ENCODE assay signal across 21 mouse cellular contexts in genomic region chr3:144021969-144022368, GRCm38 (mm10).
A peak's percentile ranks its signal among the peaks of the same experiment; 100 is the strongest.
DNase-seq lines count a peak whose midpoint lies in the region; ATAC-seq and TF ChIP-seq lines count a peak whose summit lies in the region.
"Had no signal": no experiment of that assay in that cellular context is flagged by ENCODE, and none has a peak within 500 bp of the region (broad histone marks: within the 10 kb centered on the region; RNA-seq: fewer than 3 reads in every experiment).

No protein-coding gene starts in this region.

- no peak for TF ChIP-seq POLR2A in CH12.LX (IDR thresholded peaks at IDR 0.05; ENCODE audit: low read depth, low read length)

- H3K36me3 ChIP-seq in midbrain, embryonic 11.5 days (ENCODE audit: control insufficient read depth, insufficient read depth, low read length) = no peaks in the 10 kb centered on the region
- H3K36me3 ChIP-seq in midbrain, embryonic 15.5 days (replicated peaks) = no peaks in the 10 kb centered on the region
- no peaks in the 10 kb centered on the region for H3K36me3 ChIP-seq in CH12.LX (replicated peaks in 1 of 2; ENCODE audit: control insufficient read depth in 1 of 2, insufficient read depth in 1 of 2, low read length in 1 of 2)
- H3K36me3 ChIP-seq: G1E had no signal

- TF ChIP-seq EP300 in CH12.LX (IDR thresholded peaks at IDR 0.05; ENCODE audit: low read length) = no peak

- no peak overlapping the region for H3K4me3 ChIP-seq in left cerebral cortex, adult 2 months
- H3K4me3 ChIP-seq in midbrain, embryonic 11.5 days (ENCODE audit: low read depth, low read length) = no peak overlapping the region
- no peak overlapping the region for H3K4me3 ChIP-seq in midbrain, embryonic 15.5 days
- H3K4me3 ChIP-seq in CH12.LX (replicated peaks in 1 of 3; ENCODE audit: low read depth in 2 of 3, low read length in 2 of 3, poor library complexity in 1 of 3) = no peak overlapping the region

- H3K4me2 ChIP-seq in midbrain, embryonic 11.5 days = no peak overlapping the region
- H3K4me2 ChIP-seq in midbrain, embryonic 15.5 days = no peak overlapping the region
- no peak overlapping the region for H3K4me2 ChIP-seq in CH12.LX (ENCODE audit: insufficient read depth, low read depth, poor library complexity, severe bottlenecking)

- no peaks in the 10 kb centered on the region for H3K9me3 ChIP-seq in midbrain, embryonic 11.5 days (ENCODE audit: control insufficient read depth, low read length)
- no peaks in the 10 kb centered on the region for H3K9me3 ChIP-seq in midbrain, embryonic 15.5 days
- H3K9me3 ChIP-seq in CH12.LX (replicated peaks; ENCODE audit: low read length) = no peaks in the 10 kb centered on the region

- ATAC-seq in midbrain, embryonic 11.5 days (ENCODE audit: low FRiP score) = no peak
- ATAC-seq in midbrain, embryonic 15.5 days (replicated peaks) = no peak
- ATAC-seq: activated CD4-positive, CD25-positive, alpha-beta regulatory T cell, adult 4 months; CD4-positive, CD25-positive, alpha-beta regulatory T cell, adult 4 months; Patski had no signal

- H3K27me3 ChIP-seq in midbrain, embryonic 11.5 days (ENCODE audit: control insufficient read depth, insufficient read depth, low read length) = no peaks in the 10 kb centered on the region
- H3K27me3 ChIP-seq in midbrain, embryonic 15.5 days (replicated peaks) = no peaks in the 10 kb centered on the region
- H3K27me3 ChIP-seq in CH12.LX (replicated peaks) = no peaks in the 10 kb centered on the region
- H3K27me3 ChIP-seq: Patski had no signal

- no peak for DNase-seq in left cerebral cortex, adult 2 months (ENCODE audit: extremely low spot score in 1 of 2, low spot score in 2 of 2)
- no peak for DNase-seq in left cerebral cortex, postnatal 14 days (ENCODE audit: low spot score in 2 of 2)
- DNase-seq in midbrain, embryonic 11.5 days (ENCODE audit: low spot score, missing footprints) = peak; percentile 6
- DNase-seq in CH12.LX (ENCODE audit: extremely low read depth) = no peak
- DNase-seq in ovary, adult 18-20 months (ENCODE audit: low spot score) = no peak
- DNase-seq: adrenal gland, adult 2 months; adrenal gland, adult 8-10 months; adrenal gland, postnatal 10 days; adrenal gland, postnatal 14 days; adrenal gland, postnatal 25 days; adrenal gland, postnatal 36 days; B cell, adult 2 months; cerebellum, adult 11 months; cerebellum, adult 11-12 months; cerebellum, adult 18-20 months; cerebellum, adult 2 months had no signal

- intact Hi-C loops in left cerebral cortex, adult 2 months (cut with DNase I) = loop anchor here (5.0 to 10.0 kb wide), 3 partner anchors 165 to 707 kb away; no protein-coding TSS in a partner anchor
- intact Hi-C loops in left cerebral cortex, postnatal 14 days (cut with DNase I) = no loop called here

- no peak overlapping the region for H3K9ac ChIP-seq in midbrain, embryonic 11.5 days (ENCODE audit: low read length)
- no peak overlapping the region for H3K9ac ChIP-seq in midbrain, embryonic 15.5 days
- no peak overlapping the region for H3K9ac ChIP-seq in CH12.LX (ENCODE audit: insufficient read depth, low read depth)

- in situ Hi-C loops in CH12.LX (cut with MboI; ENCODE audit: low pct_ligation_motif_present, low pct_unique_long_range_greater_than_20kb, low sequenced_read_pairs) = no loop called here

- no peak for TF ChIP-seq RAD21 in CH12.LX (IDR thresholded peaks at IDR 0.05; ENCODE audit: low read depth, low read length)

- 86% methylated on average over 5 of the region's 5 CpGs for WGBS in midbrain, embryonic 11.5 days
- WGBS in midbrain, embryonic 15.5 days = 94% methylated on average over 5 of the region's 5 CpGs

- no peaks in the 10 kb centered on the region for H3K4me1 ChIP-seq in midbrain, embryonic 11.5 days (ENCODE audit: control insufficient read depth, insufficient read depth, low read length)
- no peaks in the 10 kb centered on the region for H3K4me1 ChIP-seq in midbrain, embryonic 15.5 days
- H3K4me1 ChIP-seq in CH12.LX (ENCODE audit: control insufficient read depth in 1 of 2, insufficient read depth in 2 of 2) = peaks cover 12 to 15% of the 10 kb centered on the region in 2 experiments; a peak in 3 of 4 replicates

- H3K79me2 ChIP-seq in CH12.LX (replicated peaks; ENCODE audit: control insufficient read depth, extremely low read depth, insufficient read depth, poor library complexity, severe bottlenecking) = no peaks in the 10 kb centered on the region

- peak overlapping the region; percentile 38; the same call in 1 of the 2 replicates for H3K27ac ChIP-seq in left cerebral cortex, adult 2 months
- no peak overlapping the region for H3K27ac ChIP-seq in midbrain, embryonic 11.5 days (ENCODE audit: low read depth, low read length)
- no peak overlapping the region for H3K27ac ChIP-seq in midbrain, embryonic 15.5 days
- H3K27ac ChIP-seq in CH12.LX (ENCODE audit: insufficient read depth, low read depth) = no peak overlapping the region

- no peak for TF ChIP-seq CTCF in left cerebral cortex, adult 2 months (IDR thresholded peaks at IDR 0.05)
- TF ChIP-seq CTCF in CH12.LX (conservative IDR thresholded peaks at IDR 0.05 in 1 of 2, IDR thresholded peaks at IDR 0.05 in 1 of 2; ENCODE audit: low read depth in 2 of 2, low read length in 2 of 2) = no peak

- dilution Hi-C loops in CH12.LX (cut with MboI; ENCODE audit: extremely low pct_ligation_motif_present, extremely low pct_unique_long_range_greater_than_20kb, low sequenced_read_pairs) = no loop called here

TF ChIP-seq in CH12.LX, 34 proteins besides CTCF, POLR2A, EP300 and RAD21:
- TF ChIP-seq CHD1 (IDR thresholded peaks at IDR 0.05; ENCODE audit: low read depth, low read length) (peak; percentile 97), TCF12 (IDR thresholded peaks at IDR 0.05; ENCODE audit: low read depth, low read length) (no peak)
